Mouse (Mus musculus) spleen, embryonic (tissue): ENCODE results near the gene Fmc1.
"Not testable (repeated sequence)": the region's sequence is repeated elsewhere in the genome, so short reads cannot be mapped to it uniquely, and the experiment has no call there.

ENCODE experiments used
- CTCF ChIA-PET: fragments of 350-600 bp; sonication (Branson Sonifier 250); formaldehyde crosslinking; loops from one replicate; lab custom pipeline; 2022; lab: Charles Lee

Fmc1 gene

DNA sequence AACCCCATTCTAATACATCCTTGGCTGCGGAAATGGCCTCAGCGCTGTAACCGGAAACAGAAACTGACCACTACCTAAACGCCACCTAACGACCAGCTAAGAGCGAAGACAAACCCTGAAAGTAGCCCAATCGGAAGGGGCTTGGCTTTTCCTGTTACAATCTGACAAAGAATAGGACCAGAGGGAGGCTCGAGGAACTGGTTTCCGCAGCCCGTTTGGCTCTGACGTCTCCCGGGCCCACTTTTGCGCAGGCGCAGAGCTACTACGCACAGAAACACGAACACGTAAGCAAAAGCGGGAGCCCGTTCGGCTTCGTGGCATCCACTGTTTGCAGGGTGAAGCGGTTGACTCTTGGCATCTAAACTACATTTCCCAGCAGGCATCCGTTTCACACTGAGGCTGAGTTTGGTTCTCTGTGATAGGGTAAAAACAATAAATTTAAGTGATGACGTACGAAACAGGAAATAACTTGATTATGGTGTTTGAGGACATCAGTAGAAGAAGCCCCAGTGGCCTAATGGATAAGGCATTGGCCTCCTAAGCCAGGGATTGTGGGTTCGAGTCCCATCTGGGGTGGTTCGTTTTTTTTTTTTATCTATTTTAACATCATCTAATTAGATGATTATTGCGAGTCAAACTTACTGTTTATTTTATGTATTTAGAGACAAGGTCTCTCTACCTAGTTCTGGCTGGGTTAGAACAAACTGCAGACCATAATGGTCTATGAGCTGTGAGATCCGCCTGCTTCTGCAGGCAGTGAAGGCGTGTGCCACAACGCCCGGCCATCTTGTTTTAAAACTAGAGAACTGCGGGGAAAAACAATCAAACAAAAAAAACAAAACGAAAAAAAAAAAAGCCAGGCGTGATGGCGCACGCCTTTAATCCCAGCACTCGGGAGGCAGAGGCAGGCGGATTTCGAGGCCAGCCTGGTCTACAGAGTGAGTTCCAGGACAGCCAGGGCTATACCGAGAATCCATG, at the start of gene Fmc1:
Gene Fmc1, plus strand, starts transcription at position 75 of the 978 bp plus-strand sequence.
- CTCF ChIA-PET, result interaction anchor here (0.7 to 1.4 kb wide), 4 partner anchors 11 to 80 kb away, joined by 3 to 8 read pairs (median 4); no protein-coding TSS in a partner anchor

DNA sequence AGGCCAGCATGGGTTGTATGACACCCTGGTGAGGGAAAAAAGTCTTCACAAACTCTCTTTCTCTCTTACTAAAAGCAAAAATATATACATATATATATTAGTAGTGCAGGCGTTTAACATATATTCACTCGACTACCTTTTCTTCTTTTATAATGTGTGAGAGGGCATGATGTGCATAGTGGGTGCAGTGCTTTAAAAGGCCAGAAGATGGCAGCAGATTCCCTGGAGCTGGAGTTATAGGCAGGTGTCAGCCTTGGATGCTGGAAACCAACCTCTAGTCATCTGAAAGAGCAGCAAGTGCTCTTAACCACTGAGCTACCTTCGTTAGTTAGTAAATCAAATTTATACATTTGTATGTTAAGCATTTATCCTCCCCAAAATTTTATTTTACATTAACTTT, 40.8 kb upstream of the Fmc1 start:
- CTCF ChIA-PET, result no interaction called here

DNA sequence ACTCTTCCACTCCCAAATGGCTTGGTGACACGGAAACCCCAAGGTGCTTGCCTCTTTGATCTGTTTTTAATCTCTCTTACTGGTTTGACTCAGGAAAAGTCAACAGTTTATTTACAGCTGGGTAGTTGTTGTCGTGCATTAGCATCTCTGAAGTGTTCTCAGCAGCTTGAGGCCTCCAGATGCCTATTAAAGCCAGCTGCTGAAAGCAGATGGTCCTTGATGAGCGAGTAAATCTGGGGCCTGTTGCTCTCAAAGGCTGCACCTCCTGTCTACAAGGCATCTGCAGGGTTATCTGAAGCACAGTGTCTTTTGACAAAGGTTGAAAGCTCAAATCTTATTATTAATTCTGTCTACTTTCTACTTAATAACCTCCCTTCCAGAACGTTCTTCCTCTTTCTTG, 37.7 kb upstream of the Fmc1 start:
- CTCF ChIA-PET, result no interaction called here

DNA sequence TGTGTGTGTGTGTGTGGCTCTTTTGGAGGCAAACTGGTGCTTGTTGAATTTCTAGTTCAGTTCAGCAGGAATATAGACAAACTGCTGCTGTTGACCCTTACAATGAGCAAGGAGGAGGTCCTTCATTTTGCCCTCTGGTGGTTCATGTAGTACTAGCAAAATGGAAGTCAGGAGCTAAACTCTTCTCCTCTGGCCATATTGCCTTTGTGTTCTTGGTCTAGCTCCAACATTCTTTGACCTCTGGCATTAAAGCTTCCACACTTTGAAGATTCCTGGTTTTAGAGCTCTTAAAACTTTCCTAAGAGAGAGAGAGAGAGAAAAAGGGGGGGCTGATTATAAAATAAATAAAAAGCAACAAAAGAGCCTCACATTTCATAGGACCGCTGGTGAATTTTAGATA, 21.2 kb upstream of the Fmc1 start:
- CTCF ChIA-PET, result no interaction called here

DNA sequence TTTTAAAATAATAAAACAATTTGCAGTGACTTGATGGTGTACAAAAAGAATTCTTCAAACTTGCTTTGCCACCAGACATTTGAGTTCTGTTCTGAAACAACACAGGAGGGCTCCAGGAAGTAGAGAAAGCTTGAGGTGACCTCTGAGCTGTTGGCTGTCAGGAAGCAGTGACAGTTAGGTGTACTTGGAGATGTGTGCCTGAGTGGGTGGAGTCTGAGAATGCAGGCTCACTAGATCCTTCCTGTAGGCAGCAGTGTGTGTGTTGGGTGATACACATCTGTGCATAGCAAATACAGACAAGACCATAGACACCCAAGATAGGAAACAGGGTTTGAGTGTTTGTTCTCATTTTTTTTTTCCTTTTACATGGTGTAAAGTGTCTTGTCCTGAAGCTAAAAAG, 20.5 kb upstream of the Fmc1 start:
- CTCF ChIA-PET, result no interaction called here

DNA sequence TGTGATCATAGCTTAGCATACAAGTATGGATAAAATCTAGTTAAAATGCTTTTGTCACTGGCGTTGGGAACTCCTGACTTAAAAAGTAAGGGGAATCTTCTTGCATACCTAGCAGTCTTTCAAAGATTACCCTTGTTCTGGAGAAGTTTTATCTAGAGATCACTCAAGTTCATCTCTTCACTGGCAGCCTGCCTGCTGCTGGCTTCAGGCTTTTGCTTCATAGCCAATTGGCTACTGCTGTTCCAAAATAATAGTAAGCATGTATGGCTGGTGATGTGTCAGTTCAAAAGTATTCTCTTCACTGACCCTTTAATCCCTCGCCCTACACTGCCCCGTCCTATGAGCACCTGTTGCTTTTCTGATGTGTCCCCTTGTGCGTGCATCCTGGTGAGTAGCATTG, 18.1 kb upstream of the Fmc1 start:
- CTCF ChIA-PET, result no interaction called here

DNA sequence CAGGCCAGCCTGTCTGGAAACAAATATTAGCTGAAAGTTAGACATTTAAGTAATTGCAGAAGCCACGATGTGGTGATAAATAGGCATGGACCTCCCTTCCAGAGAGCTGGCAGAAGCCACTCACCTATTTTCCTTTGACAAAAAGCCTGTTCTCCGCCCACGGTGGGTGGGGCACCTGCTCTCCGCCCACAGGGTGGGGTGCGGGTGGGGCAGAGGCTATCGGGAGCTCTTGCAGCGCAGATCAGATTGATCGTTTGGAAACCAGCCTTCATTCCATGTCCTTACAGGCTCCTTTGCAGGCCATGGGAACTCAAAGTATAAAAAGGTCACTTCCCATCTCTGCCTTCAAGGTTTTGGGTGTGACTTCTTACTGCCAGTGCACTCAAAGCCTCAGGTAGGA, 9.5 kb upstream of the Fmc1 start:
- CTCF ChIA-PET, result interaction anchor here (1.2 kb wide), 1 partner anchor 8 kb away, joined by 4 read pairs; no protein-coding TSS in a partner anchor

DNA sequence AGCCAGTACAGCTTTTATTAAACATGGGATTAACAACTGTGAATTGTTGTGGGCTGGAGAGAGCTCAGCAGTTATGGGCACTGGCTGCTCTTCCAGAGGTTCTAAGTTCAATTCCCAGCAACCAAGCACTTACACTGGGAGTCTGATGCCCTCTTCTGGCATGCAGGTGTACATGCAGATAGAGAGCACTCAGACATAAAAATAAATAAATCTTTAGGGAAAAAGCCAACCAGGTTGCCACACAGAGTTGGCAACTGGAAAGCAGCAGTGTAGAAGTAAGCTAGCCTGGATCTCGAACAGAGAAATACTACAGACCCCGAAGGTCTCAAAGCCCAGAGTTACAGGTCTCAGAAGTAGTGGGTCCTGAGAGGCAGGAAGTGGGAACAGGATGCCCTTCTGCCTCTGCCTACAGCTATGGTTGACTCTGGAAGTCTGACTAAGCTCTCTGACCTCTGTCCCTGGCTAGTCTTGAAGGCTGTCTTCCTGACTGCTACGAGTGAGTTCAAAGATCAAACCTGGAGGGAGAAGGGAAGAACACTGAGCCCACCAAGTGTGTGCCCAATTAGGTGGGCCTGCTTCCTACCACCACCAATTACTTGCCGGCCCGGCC, 2.0 kb upstream of the Fmc1 start:
- CTCF ChIA-PET, result interaction anchor here (0.7 to 1.0 kb wide), 3 partner anchors 8 to 16 kb away, joined by 3 to 4 read pairs (median 3); no protein-coding TSS in a partner anchor

DNA sequence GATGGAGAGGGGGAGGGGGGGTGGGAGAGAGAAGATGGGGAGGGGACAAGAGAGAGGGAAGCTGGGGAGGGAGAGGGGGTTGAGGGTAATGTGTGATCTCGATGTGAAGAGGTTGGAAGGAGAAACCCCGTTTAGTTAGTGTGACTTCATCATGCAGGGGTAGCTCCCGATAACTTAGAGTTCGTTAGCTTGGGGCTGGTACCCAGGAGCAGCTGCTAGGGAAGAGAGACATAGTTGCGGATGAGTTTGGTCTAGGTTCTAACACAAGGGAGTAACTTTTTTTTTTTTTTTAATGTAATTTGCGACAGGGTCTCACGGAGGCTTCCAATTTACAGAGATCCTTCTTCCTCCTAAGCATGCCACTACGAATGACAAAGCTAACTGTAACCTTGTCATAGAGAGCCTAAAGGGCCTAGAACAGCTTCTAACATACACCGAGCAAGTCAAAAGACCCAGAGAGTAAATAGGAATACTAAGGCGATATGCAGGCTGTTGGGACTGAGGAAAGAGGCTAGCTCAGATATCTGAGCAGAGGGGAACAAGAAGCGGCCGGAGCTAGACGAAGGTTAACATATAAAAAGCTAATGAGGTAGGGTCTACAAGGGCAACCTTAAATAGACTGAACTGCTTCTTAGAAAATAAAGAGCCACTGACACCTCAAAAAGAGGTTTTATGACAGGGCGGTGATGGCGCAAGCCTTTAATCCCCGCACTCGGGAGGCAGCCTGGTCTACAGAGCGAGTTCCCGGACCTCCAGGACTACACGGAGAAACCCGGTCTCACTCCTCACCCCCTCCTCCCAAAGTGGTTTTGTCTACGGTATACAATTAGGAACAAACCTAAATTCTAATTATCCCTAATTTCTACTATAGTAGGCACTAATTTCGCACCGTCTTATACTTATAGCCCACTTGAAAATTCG, 542 bp upstream of the Fmc1 start:
- CTCF ChIA-PET, result interaction anchor here (0.5 to 1.4 kb wide), 5 partner anchors 12 to 117 kb away, joined by 3 to 11 read pairs (median 5); no protein-coding TSS in a partner anchor

DNA sequence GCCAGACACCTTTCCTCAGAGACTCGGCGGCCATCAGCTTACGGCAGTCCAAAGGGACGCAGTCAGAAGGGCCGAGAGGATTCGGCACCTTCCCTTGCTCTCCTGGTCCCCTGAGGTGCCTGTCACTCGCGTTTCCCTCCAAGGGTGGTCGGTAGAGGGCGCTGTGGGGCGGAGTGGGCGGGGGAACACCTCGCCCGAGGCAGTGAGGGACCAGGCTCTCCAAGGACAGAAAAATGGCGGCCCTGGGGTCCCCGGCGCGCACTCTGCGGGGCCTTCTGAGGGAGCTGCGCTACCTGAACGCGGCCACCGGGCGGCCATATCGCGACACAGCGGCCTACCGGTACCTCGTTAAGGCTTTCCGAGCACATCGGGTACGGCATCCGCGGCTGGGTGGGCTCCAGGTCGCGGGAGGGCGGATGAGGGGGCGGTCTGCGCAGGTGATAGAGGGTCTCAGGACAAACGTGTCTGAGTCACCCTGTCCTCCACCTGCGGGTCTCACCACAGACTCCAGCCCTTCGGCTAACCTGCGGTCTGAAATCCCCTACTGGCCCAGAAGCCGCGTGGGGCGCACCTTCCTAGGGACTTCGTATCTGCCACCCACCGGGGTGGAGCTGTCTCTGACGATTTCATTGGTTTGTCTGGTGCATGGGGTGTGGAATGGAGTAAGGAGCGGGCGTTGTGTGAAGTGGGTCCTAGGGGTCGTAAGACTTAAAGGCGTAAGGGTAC, 1.5 kb downstream of the Fmc1 start:
- CTCF ChIA-PET, result no interaction called here

DNA sequence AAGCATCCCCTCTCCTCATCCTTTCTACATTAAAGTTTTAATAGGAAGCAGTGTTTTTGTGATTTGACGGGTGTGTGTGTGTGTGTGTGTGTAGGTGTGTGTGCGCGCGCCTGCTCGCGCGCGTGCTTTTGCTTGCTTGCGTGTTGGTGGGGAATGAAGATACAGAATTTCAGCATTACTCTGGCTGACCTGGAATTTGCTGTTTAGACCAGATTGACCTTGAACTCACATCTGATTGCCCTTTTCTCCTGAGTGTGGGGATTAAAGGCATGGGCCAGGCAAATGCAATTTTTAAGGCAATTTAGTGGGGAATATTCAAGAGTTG, 2.0 kb downstream of the Fmc1 start:
- CTCF ChIA-PET, result no interaction called here

DNA sequence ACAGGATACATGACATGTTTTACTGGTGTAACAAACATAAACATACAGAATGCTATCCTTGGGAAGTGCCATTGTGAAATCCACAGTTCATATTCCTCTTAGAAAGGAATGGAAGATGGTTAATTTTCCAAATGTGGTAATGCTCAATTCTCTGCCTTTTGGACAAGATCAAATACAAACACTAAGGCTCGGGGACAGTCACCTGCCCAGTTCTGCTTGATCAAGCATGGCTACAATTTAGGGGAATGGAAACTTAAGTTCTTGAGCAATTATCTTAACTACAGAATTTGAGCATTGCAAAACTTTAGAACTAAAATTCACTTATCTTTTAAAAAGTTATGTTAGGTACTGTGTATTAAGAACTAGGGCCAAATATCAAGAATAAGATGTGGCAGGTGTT, 2.5 kb downstream of the Fmc1 start:
- CTCF ChIA-PET, result no interaction called here

DNA sequence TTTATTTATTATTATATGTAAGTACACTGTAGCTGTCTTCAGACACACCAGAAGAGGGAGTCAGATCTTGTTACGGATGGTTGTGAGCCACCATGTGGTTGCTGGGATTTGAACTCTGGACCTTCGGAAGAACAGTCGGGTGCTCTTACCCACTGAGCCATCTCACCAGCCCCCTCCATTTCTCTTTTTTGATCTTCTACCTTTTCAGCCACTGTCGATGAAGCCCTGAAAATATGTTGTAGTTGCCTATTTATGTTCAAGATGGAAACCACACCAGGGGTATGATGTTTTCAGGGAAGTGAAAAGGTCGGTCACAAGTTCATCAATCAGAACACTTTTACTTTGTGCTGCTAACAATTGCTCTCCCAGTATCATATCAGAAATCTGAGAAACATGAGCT, 10.8 kb downstream of the Fmc1 start:
- CTCF ChIA-PET, result interaction anchor here (0.5 to 1.0 kb wide), 3 partner anchors 27 to 201 kb away, joined by 4 to 8 read pairs (median 6); no protein-coding TSS in a partner anchor

DNA sequence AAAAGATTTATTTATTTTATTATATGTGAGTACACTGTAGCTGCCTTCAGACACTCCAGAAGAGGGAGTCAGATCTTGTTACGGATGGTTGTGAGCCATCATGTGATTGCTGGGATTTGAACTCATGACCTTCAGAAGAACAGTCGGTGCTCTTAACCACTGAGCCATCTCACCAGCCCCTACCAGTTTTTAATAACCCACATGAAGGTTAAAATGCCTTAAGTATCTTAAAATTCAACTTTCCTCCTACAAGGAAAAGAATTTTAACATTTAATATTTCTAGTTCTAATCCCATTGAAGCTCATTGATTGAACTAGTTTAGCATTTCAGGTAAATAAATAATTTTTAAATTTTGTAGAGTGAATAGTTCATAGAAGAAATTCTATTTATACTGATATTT, 13.7 kb downstream of the Fmc1 start:
- CTCF ChIA-PET, result interaction anchor here (0.5 kb wide), 1 partner anchor 16 kb away, joined by 3 read pairs; no protein-coding TSS in a partner anchor

DNA sequence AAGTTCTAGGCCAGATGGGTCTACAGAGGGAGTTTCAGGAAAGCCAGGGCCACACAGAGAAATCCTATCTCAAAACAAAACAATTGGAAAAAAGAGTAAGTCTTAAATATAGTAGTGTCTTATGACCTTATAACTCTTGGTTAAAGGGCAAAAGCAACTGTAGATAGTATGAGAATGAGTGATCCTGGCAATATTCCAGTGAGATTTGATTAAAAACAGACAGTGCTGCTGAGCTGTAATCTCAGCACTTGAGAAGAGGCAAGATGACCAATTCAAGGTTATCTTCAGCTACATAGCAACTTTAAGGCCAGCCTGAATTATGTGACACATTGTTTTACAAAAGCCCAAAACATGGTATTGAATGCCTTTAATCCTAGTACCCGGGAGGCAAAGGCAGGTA, 14.4 kb downstream of the Fmc1 start:
- CTCF ChIA-PET, result no interaction called here

DNA sequence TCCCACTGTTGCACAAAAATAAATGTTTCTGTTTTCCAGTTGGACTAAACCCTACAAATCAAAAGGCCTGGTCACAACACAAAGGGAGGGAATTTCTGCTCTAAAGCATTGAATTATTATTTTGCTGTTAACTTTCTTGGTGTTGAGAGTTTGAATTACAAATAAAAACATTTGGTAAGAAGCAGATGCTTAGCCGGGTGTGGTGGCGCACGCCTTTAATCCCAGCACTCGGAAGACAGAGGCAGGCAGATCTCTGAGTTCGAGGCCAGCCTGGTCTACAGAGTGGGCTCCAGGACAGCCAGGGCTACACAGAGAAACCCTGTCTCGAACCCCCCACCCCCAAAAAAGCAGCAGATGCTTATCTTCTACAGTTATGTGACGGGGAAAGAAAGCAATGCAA, 15.3 kb downstream of the Fmc1 start:
- CTCF ChIA-PET, result not testable (repeated sequence)

DNA sequence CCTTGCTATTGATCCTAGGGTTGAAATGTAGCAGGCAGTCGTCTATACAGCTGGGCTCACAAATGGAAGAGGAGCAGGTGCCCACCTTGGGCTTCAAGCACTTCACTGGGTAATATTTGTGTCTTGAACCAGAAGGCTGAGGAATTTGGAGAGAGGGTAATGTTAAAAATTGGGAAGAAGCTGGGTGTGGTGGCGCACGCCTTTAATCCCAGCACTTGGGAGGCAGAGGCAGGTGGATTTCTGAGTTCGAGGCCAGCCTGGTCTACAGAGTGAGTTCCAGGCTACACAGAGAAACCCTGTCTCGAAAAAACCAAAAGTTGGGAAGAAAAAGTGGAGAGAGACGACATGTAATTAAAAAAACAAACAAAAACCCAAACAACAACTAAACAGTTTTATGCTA, 16.5 kb downstream of the Fmc1 start:
- CTCF ChIA-PET, result interaction anchor here (0.6 kb wide), 1 partner anchor 326 kb away, joined by 3 read pairs; the partner anchor contains the start of gene Tbxas1

DNA sequence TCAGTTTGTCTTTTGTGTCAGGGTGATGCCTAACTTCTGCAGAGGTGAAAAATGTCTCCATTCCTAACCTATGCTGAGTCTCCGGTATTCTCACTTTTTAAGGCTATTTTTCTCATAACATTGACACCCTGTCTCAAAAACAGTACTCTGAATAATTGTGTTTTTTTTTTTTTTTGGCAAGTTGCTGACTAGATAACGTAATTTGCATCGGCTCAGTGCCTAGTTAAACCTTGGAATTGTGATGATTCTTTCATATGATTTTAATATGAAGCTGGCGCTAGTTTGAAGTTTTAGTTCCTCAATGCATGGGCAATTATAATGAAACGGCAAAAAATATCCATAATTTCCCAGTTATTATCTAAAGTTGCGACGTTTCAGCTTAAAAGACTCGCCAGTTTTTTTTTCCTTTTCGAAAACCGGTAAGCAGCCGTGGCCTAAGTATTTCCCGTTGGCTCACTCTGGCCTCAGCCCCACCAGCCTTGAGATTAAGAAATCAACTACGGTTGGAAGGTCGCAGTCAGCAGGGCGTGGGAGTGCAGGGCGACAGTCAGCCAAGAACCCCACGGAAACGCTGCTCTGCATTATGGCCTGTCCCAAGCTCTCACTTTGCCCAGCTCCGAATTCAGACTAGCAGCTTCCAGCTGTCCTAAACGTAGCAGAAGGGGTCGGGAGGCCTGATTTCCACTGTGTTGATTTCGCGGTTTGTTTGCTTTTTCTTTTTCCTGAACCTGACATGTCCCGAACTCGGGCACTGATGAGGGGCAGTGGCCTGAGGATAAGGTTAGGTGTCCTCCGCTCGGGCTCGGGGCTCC, 17.2 kb downstream of the Fmc1 start:
- CTCF ChIA-PET, result interaction anchor here (0.6 kb wide), 3 partner anchors 18 to 325 kb away, joined by 3 to 5 read pairs (median 5); partner anchors contain the start of gene Tbxas1
